Mouse (Mus musculus) midbrain, embryonic 10.5 days (tissue): ENCODE measurements around the gene Rptor. TPM values are rescaled to one million over a fixed set of nuclear protein-coding genes. Genes with fewer than 3 reads are reported as not detected.

Source experiments
- DNase-seq: peaks from one replicate; pipeline ENCODE4 v3.0.0-alpha.2; 2017; ENCODE audit warnings: low spot score
- H3K27ac ChIP-seq: fragments of 300-500 bp; sonication (generic); replicated peaks from 2 replicates; pipeline ENCODE4 v1.5.1; 2016; ENCODE audit warnings: mild to moderate bottlenecking
- H3K27me3 ChIP-seq: fragments of 300-500 bp; sonication (generic); 2 replicates; pipeline ENCODE4 v1.6.1; 2016; ENCODE audit warnings: low read depth, mild to moderate bottlenecking; ENCODE audit not compliant: poor library complexity, severe bottlenecking
- H3K36me3 ChIP-seq: fragments of 300-500 bp; sonication (generic); 2 replicates; pipeline ENCODE4 v1.6.1; 2016; ENCODE audit warnings: mild to moderate bottlenecking, moderate library complexity
- H3K4me1 ChIP-seq: fragments of 300-500 bp; sonication (generic); 2 replicates; pipeline ENCODE4 v1.6.1; 2016
- H3K4me3 ChIP-seq: fragments of 300-500 bp; sonication (generic); 2 replicates; pipeline ENCODE4 v1.5.1; 2016; ENCODE audit warnings: mild to moderate bottlenecking, moderate library complexity
- H3K9me3 ChIP-seq: fragments of 300-500 bp; sonication (generic); replicated peaks from 2 replicates; pipeline ENCODE4 v1.6.1; 2016; ENCODE audit warnings: mild to moderate bottlenecking
- WGBS: fragments of 180-500 bp; shearing (Covaris S2); methylation state at CpG from one replicate; pipeline ENCODE4 v1.1.7; 2016; 5-methylcytosine and 5-hydroxymethylcytosine counted together
- polyA plus RNA-seq: library from polyadenylated mRNA; unstranded; fragments of >200 nt; fragmentation: Nextera tagmentation; extraction: Ambion mirVana; gene quantifications from 2 replicates; pipeline ENCODE4 v1.2.1, GENCODE M21; 2016

Rptor gene
- polyA plus RNA-seq, 1 experiment from 2014 or later = 11.0 TPM

- Histone ChIP-seq H3K4me3 (no peak overlapping the region), H3K4me1 (peaks cover 15% of the 10 kb centered on the region; the same call in 1 of the 2 replicates), H3K36me3 (no peaks in the 10 kb centered on the region), H3K27ac (0 out of 2 replicates have a peak overlapping the region, but pooled peaks have one; percentile 2), H3K27me3 (no peaks in the 10 kb centered on the region), H3K9me3 (no peaks in the 10 kb centered on the region)
- 74% methylated on average over 7 of the region's 7 CpGs for WGBS
- DNase-seq = no peak
Measured at GRCm38 (mm10) chr11:119738990-119739846, 136.5 kb downstream of the Rptor start.

- Histone ChIP-seq H3K27me3 (no peaks in the 10 kb centered on the region), H3K27ac (no peak overlapping the region), H3K4me1 (peaks cover 12% of the 10 kb centered on the region; the same call in 1 of the 2 replicates), H3K9me3 (no peaks in the 10 kb centered on the region), H3K36me3 (peaks cover 2% of the 10 kb centered on the region; the same call in 1 of the 2 replicates), H3K4me3 (no peak overlapping the region)
- 84% methylated on average over 1 of the region's 1 CpGs for WGBS
- no peak for DNase-seq
Measured at GRCm38 (mm10) chr11:119741401-119741800, 138.7 kb downstream of the Rptor start.

DNA sequence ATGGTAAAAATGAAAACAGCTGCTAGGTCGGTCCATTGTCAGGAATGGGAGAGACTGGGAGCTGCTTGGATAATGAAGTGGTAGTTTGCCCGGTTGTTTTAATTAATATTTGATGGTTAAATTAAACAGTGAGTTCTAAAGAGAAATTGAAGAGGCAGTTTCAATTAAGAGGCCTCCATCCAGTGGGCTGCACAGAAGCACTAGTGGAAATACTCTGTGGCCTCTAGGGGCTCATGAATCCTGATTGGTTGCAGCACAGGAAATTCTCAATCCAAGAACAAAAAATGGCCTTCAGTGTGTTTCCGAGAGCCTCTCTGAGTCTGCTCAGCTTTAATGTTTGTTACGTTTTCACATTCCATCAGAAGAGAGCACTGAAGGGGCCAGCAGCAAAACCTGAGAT lies 141.7 kb downstream of the Rptor start:
- 85% methylated on average over 4 of the region's 4 CpGs for WGBS
- Histone ChIP-seq H3K27ac (no peak overlapping the region), H3K36me3 (peaks cover 2% of the 10 kb centered on the region; the same call in 1 of the 2 replicates), H3K4me3 (no peak overlapping the region), H3K27me3 (no peaks in the 10 kb centered on the region), H3K4me1 (peaks cover 4% of the 10 kb centered on the region; the same call in 1 of the 2 replicates), H3K9me3 (no peaks in the 10 kb centered on the region)
- DNase-seq = no peak

GRCm38 (mm10) chr11:119745333-119745732 lies 142.6 kb downstream of the Rptor start:
- 91% methylated on average over 7 of the region's 7 CpGs for WGBS
- Histone ChIP-seq H3K36me3 (peaks cover 2% of the 10 kb centered on the region; the same call in 1 of the 2 replicates), H3K9me3 (no peaks in the 10 kb centered on the region), H3K4me3 (no peak overlapping the region), H3K4me1 (0 out of 2 replicates have a peak, but pooled peaks cover 2% of the 10 kb centered on the region), H3K27me3 (no peaks in the 10 kb centered on the region), H3K27ac (no peak overlapping the region)
- DNase-seq = no peak

DNA sequence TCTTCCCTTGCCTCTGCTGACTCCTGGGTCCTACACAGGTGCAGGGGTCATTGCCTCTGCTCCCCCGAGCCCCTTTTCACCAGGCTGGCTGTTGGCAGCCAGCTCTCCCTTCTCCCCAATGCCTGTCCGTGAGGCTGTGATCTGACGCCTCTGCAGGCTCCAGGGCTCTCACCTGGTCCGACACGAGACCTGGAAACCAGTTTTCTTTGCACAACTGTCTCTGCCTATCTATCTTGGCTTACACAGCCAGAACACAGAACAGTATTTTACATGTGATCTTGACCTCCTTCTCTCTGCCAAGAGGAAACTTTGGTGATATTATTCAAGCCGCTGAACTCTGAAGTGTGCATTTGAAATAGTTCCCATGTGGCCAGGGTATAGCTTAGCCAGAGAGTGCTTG lies 151.8 kb downstream of the Rptor start:
- no peak for DNase-seq
- Histone ChIP-seq H3K4me3 (no peak overlapping the region), H3K27ac (no peak overlapping the region), H3K27me3 (no peaks in the 10 kb centered on the region), H3K9me3 (no peaks in the 10 kb centered on the region), H3K36me3 (peaks cover 24% of the 10 kb centered on the region), H3K4me1 (no peaks in the 10 kb centered on the region)
- 90% methylated on average over 6 of the region's 6 CpGs for WGBS

GRCm38 (mm10) chr11:119758214-119758613 lies 155.5 kb downstream of the Rptor start:
- no peaks in the 10 kb centered on the region for H3K9me3 ChIP-seq
- H3K4me3 ChIP-seq = no peak overlapping the region
- no peak for DNase-seq
- H3K27me3 ChIP-seq = no peaks in the 10 kb centered on the region
- H3K36me3 ChIP-seq = peaks cover 26% of the 10 kb centered on the region
- H3K4me1 ChIP-seq = no peaks in the 10 kb centered on the region
- WGBS = 96% methylated on average over 5 of the region's 5 CpGs
- no peak overlapping the region for H3K27ac ChIP-seq

DNA sequence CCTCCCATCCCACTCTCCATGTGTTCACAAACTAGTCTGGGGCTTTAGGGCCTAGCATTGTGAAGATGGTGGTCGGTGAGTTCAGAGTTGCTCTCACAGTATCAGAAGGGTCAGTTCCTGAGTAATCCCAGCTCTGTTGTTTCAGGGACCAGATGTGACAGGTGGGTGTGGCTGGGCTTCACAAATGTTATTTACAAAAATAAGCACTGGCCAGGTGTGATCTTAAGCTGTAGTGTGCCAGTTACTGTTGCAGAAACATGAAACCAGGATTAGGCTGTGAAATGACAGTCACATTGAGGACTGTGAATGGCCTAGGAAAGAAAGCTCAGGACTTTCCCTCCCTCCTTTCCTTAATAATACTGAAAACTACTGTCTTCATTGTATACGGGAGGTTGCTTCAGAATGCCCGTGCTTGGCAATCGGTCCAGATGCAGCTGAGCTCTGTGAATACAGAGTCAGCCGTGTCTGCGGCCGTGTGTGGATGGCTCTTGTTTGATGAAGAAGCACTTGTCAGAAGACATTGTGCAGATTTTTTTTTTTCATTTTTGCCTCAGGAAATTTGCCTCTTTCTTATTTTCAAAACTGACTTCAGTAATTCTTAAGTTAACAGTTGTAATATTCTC lies 156.1 kb downstream of the Rptor start:
- Histone ChIP-seq H3K27me3 (no peaks in the 10 kb centered on the region), H3K9me3 (no peaks in the 10 kb centered on the region), H3K4me3 (no peak overlapping the region), H3K4me1 (no peaks in the 10 kb centered on the region), H3K36me3 (peaks cover 26% of the 10 kb centered on the region), H3K27ac (no peak overlapping the region)
- DNase-seq = no peak
- 90% methylated on average over 7 of the region's 7 CpGs for WGBS

GRCm38 (mm10) chr11:119762911-119763310 lies 160.2 kb downstream of the Rptor start:
- 89% methylated on average over 9 of the region's 9 CpGs for WGBS
- H3K4me1 ChIP-seq = peaks cover 24% of the 10 kb centered on the region
- H3K36me3 ChIP-seq = peaks cover 12% of the 10 kb centered on the region
- no peak overlapping the region for H3K4me3 ChIP-seq
- no peaks in the 10 kb centered on the region for H3K27me3 ChIP-seq
- no peak for DNase-seq
- H3K27ac ChIP-seq = no peak overlapping the region
- no peaks in the 10 kb centered on the region for H3K9me3 ChIP-seq

GRCm38 (mm10) chr11:119766023-119766422 lies 163.3 kb downstream of the Rptor start:
- Histone ChIP-seq H3K27ac (peak overlapping the region; percentile 77; the same call in 1 of the 2 replicates), H3K4me1 (peaks cover 24% of the 10 kb centered on the region), H3K36me3 (0 out of 2 replicates have a peak, but pooled peaks cover 5% of the 10 kb centered on the region), H3K27me3 (no peaks in the 10 kb centered on the region), H3K9me3 (no peaks in the 10 kb centered on the region), H3K4me3 (no peak overlapping the region)
- DNase-seq = no peak
- 94% methylated on average over 6 of the region's 6 CpGs for WGBS

GRCm38 (mm10) chr11:119766782-119767459 lies 164.2 kb downstream of the Rptor start:
- Histone ChIP-seq H3K9me3 (no peaks in the 10 kb centered on the region), H3K27me3 (no peaks in the 10 kb centered on the region), H3K36me3 (peaks cover 12% of the 10 kb centered on the region; the same call in 1 of the 2 replicates), H3K4me1 (peaks cover 24% of the 10 kb centered on the region), H3K27ac (peak overlapping the region; percentile 77), H3K4me3 (no peak overlapping the region)
- 63% methylated on average over 5 of the region's 5 CpGs for WGBS
- DNase-seq = no peak

GRCm38 (mm10) chr11:119767525-119767924 lies 164.8 kb downstream of the Rptor start:
- Histone ChIP-seq H3K36me3 (peaks cover 14% of the 10 kb centered on the region; the same call in 1 of the 2 replicates), H3K9me3 (no peaks in the 10 kb centered on the region), H3K27ac (peak overlapping the region; percentile 77), H3K4me3 (no peak overlapping the region), H3K27me3 (no peaks in the 10 kb centered on the region), H3K4me1 (peaks cover 24% of the 10 kb centered on the region)
- WGBS = 76% methylated on average over 6 of the region's 6 CpGs
- no peak for DNase-seq

DNA sequence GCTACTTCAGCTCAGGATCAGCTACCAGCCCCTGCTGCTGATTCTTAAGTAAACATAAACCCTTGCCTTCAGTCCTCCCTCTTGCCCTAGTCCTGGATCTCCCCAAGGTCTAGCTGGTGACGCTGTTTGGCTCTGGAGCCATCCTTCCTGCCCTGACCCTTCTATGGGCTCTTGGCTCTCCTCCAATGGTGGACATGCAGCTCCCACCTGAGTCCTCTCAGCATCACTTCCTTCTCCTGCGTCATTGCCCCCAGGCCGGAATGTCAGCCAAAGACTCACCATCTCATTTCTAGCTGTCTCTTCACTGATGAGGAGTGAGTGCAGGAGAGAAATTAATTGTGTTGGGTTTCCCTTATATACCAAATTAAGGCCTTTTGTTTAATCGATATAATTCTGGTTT lies 165.8 kb downstream of the Rptor start:
- Histone ChIP-seq H3K4me1 (peaks cover 24% of the 10 kb centered on the region), H3K9me3 (no peaks in the 10 kb centered on the region), H3K4me3 (no peak overlapping the region), H3K27me3 (no peaks in the 10 kb centered on the region), H3K36me3 (peaks cover 21% of the 10 kb centered on the region; the same call in 1 of the 2 replicates), H3K27ac (no peak overlapping the region)
- no peak for DNase-seq
- 94% methylated on average over 4 of the region's 4 CpGs for WGBS
